18 mouse cellular contexts compared by ENCODE assay signal in the genomic region with DNA sequence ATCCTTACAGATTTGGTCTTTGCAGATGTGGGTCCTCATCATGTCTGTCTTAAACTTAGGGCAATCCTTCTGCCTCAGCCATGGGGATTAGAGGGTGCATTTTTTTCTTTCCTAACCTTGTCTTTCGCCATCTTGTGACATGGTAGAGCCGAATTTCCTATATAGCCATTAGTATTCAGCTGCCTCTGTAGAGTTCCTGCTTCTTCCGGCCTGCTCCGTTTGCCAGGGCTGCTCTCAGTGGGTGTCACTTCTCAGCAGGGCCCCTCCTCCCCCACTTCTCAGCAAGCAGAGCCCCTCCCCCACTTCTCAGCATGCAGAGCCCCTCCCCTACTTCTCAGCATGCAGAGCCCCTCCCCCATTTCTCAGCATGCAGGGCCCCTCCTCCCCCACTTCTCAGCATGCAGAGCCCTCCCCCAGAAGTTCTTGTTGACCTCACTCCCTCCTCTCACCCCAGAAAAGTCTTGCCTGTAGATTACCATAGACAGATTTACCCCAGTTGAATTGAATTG.
DNase-seq lines count a peak whose midpoint lies in the region; ATAC-seq and TF ChIP-seq lines count a peak whose summit lies in the region.
"Had no signal": no experiment of that assay in that cellular context is flagged by ENCODE, and none has a peak within 500 bp of the region (broad histone marks: within the 10 kb centered on the region; RNA-seq: fewer than 3 reads in every experiment).

No protein-coding gene starts in this region.

- H3K36me3 ChIP-seq in hindbrain, embryonic 10.5 days, result no peaks in the 10 kb centered on the region
- H3K36me3 ChIP-seq in hindbrain, postnatal 0 days (ENCODE audit: insufficient read depth, low read length), result no peaks in the 10 kb centered on the region
- no peaks in the 10 kb centered on the region for H3K36me3 ChIP-seq in midbrain, embryonic 11.5 days (ENCODE audit: control insufficient read depth, insufficient read depth, low read length)
- no peaks in the 10 kb centered on the region for H3K36me3 ChIP-seq in midbrain, embryonic 13.5 days
- no peaks in the 10 kb centered on the region for H3K36me3 ChIP-seq in hindbrain, embryonic 14.5 days (replicated peaks; ENCODE audit: control insufficient read depth, insufficient read depth)
- H3K36me3 ChIP-seq: embryonic facial prominence, embryonic 12.5 days had no signal

- peak overlapping the region; percentile 86 for H3K27ac ChIP-seq in hindbrain, embryonic 10.5 days
- no peak overlapping the region for H3K27ac ChIP-seq in hindbrain, postnatal 0 days
- H3K27ac ChIP-seq in midbrain, embryonic 11.5 days (ENCODE audit: low read depth, low read length), result peak overlapping the region; percentile 14; the same call in 1 of the 2 replicates
- no peak overlapping the region for H3K27ac ChIP-seq in midbrain, embryonic 13.5 days
- no peak overlapping the region for H3K27ac ChIP-seq in hindbrain, embryonic 14.5 days
- H3K27ac ChIP-seq: embryonic facial prominence, embryonic 12.5 days; gastrocnemius, adult 2 months; left cerebral cortex, adult 2 months had no signal

- H3K9ac ChIP-seq in hindbrain, postnatal 0 days (replicated peaks; ENCODE audit: low read length), result no peak overlapping the region
- H3K9ac ChIP-seq in midbrain, embryonic 11.5 days (ENCODE audit: low read length), result peak overlapping the region; percentile 24; the same call in 1 of the 2 replicates
- no peak overlapping the region for H3K9ac ChIP-seq in midbrain, embryonic 13.5 days (replicated peaks)
- no peak overlapping the region for H3K9ac ChIP-seq in hindbrain, embryonic 14.5 days
- H3K9ac ChIP-seq: embryonic facial prominence, embryonic 12.5 days had no signal

- no peaks in the 10 kb centered on the region for H3K27me3 ChIP-seq in hindbrain, embryonic 10.5 days (ENCODE audit: insufficient read depth, poor library complexity, severe bottlenecking)
- no peaks in the 10 kb centered on the region for H3K27me3 ChIP-seq in hindbrain, postnatal 0 days (ENCODE audit: insufficient read depth, low read length)
- H3K27me3 ChIP-seq in midbrain, embryonic 11.5 days (ENCODE audit: control insufficient read depth, insufficient read depth, low read length), result no peaks in the 10 kb centered on the region
- no peaks in the 10 kb centered on the region for H3K27me3 ChIP-seq in midbrain, embryonic 13.5 days
- H3K27me3 ChIP-seq in hindbrain, embryonic 14.5 days (ENCODE audit: control insufficient read depth, insufficient read depth, low read length), result no peaks in the 10 kb centered on the region
- H3K27me3 ChIP-seq: embryonic facial prominence, embryonic 12.5 days had no signal

- WGBS in hindbrain, embryonic 10.5 days, result 17% methylated on average over 4 of the region's 4 CpGs
- 19% methylated on average over 4 of the region's 4 CpGs for WGBS in hindbrain, postnatal 0 days
- 16% methylated on average over 4 of the region's 4 CpGs for WGBS in midbrain, embryonic 11.5 days
- 22% methylated on average over 4 of the region's 4 CpGs for WGBS in midbrain, embryonic 13.5 days
- 22% methylated on average over 4 of the region's 4 CpGs for WGBS in hindbrain, embryonic 14.5 days

- no peak overlapping the region for H3K4me3 ChIP-seq in hindbrain, embryonic 10.5 days
- H3K4me3 ChIP-seq in hindbrain, postnatal 0 days (ENCODE audit: low read length), result no peak overlapping the region
- no peak overlapping the region for H3K4me3 ChIP-seq in midbrain, embryonic 11.5 days (ENCODE audit: low read depth, low read length)
- no peak overlapping the region for H3K4me3 ChIP-seq in midbrain, embryonic 13.5 days (replicated peaks)
- H3K4me3 ChIP-seq in hindbrain, embryonic 14.5 days (replicated peaks; ENCODE audit: low read length), result no peak overlapping the region
- H3K4me3 ChIP-seq: embryonic facial prominence, embryonic 12.5 days; gastrocnemius, adult 2 months; left cerebral cortex, adult 2 months; megakaryocyte, embryonic 14.5 days; myocyte had no signal

- no peaks in the 10 kb centered on the region for H3K9me3 ChIP-seq in hindbrain, embryonic 10.5 days
- no peaks in the 10 kb centered on the region for H3K9me3 ChIP-seq in hindbrain, postnatal 0 days (ENCODE audit: low read length)
- H3K9me3 ChIP-seq in midbrain, embryonic 11.5 days (ENCODE audit: control insufficient read depth, low read length), result no peaks in the 10 kb centered on the region
- H3K9me3 ChIP-seq in midbrain, embryonic 13.5 days, result no peaks in the 10 kb centered on the region
- H3K9me3 ChIP-seq in hindbrain, embryonic 14.5 days (ENCODE audit: control insufficient read depth, low read length), result no peaks in the 10 kb centered on the region
- H3K9me3 ChIP-seq: embryonic facial prominence, embryonic 12.5 days; megakaryocyte, embryonic 14.5 days had no signal

- DNase-seq in hindbrain, embryonic 10.5 days (ENCODE audit: low spot score), result peak; percentile 40
- DNase-seq in hindbrain, postnatal 0 days (ENCODE audit: low spot score), result no peak
- DNase-seq in midbrain, embryonic 11.5 days (ENCODE audit: low spot score, missing footprints), result no peak
- DNase-seq in R1 (ENCODE audit: low read depth, low spot score), result peak; percentile 80
- DNase-seq in hindbrain, embryonic 14.5 days (ENCODE audit: low spot score), result no peak
- no peak for DNase-seq in thymus, postnatal 0 days (ENCODE audit: low spot score)
- DNase-seq in cerebellum, adult 11 months, result no peak
- DNase-seq: adrenal gland, adult 2 months; cerebellum, adult 8-10 months; gastrocnemius, adult 2 months; heart, adult 11 months; kidney, adult 9 months; thymus, postnatal 36 days had no signal

- no peak overlapping the region for H3K4me2 ChIP-seq in hindbrain, postnatal 0 days (ENCODE audit: low read depth, low read length)
- H3K4me2 ChIP-seq in midbrain, embryonic 11.5 days, result no peak overlapping the region
- H3K4me2 ChIP-seq in midbrain, embryonic 13.5 days (replicated peaks), result no peak overlapping the region
- no peak overlapping the region for H3K4me2 ChIP-seq in hindbrain, embryonic 14.5 days (replicated peaks)
- H3K4me2 ChIP-seq: embryonic facial prominence, embryonic 12.5 days had no signal

- no peak for TF ChIP-seq CTCF in hindbrain, postnatal 0 days (IDR thresholded peaks at IDR 0.05; ENCODE audit: low read depth)

- ATAC-seq in hindbrain, postnatal 0 days, result no peak
- ATAC-seq in midbrain, embryonic 11.5 days (ENCODE audit: low FRiP score), result peak; percentile 72
- ATAC-seq in midbrain, embryonic 13.5 days, result no peak
- 0 out of 2 replicates have a peak, but pooled peaks have one; percentile 27 for ATAC-seq in hindbrain, embryonic 14.5 days (ENCODE audit: low FRiP score)

- H3K4me1 ChIP-seq in hindbrain, embryonic 10.5 days (replicated peaks), result peaks cover 20% of the 10 kb centered on the region
- H3K4me1 ChIP-seq in hindbrain, postnatal 0 days (ENCODE audit: insufficient read depth, low read length), result 0 out of 2 replicates have a peak, but pooled peaks cover 4% of the 10 kb centered on the region
- peaks cover 4% of the 10 kb centered on the region for H3K4me1 ChIP-seq in midbrain, embryonic 11.5 days (ENCODE audit: control insufficient read depth, insufficient read depth, low read length)
- H3K4me1 ChIP-seq in midbrain, embryonic 13.5 days (replicated peaks), result peaks cover 10% of the 10 kb centered on the region
- peaks cover 10% of the 10 kb centered on the region for H3K4me1 ChIP-seq in hindbrain, embryonic 14.5 days (replicated peaks; ENCODE audit: control insufficient read depth, insufficient read depth, low read length)

Comparison
In these comparisons a context has a peak if more than half of its experiments do, and no peak if none do; other contexts are left out.
1. DNase-seq: peak in hindbrain, embryonic 10.5 days (single experiment) and R1 (single experiment); none in hindbrain, postnatal 0 days (single experiment), midbrain, embryonic 11.5 days (single experiment), hindbrain, embryonic 14.5 days (single experiment), thymus, postnatal 0 days (single experiment) and cerebellum, adult 11 months (single experiment).
2. H3K27ac ChIP-seq: peak in hindbrain, embryonic 10.5 days (single experiment) and midbrain, embryonic 11.5 days (single experiment); none in hindbrain, postnatal 0 days (single experiment), midbrain, embryonic 13.5 days (single experiment) and hindbrain, embryonic 14.5 days (single experiment).
3. ATAC-seq: peak in midbrain, embryonic 11.5 days (single experiment) and hindbrain, embryonic 14.5 days (single experiment); none in hindbrain, postnatal 0 days (single experiment) and midbrain, embryonic 13.5 days (single experiment).